Mouse (Mus musculus) embryonic facial prominence, embryonic 14.5 days (tissue): Measurements from ENCODE around the gene Pdzd2. TPM values are rescaled to one million over a fixed set of nuclear protein-coding genes. Genes with fewer than 3 reads are reported as not detected.

Experiments used
- ATAC-seq: fragments of 200-750 bp; cut with Nextera tagmentation; 2 replicates; pipeline ENCODE4 v1.8.0; 2017; ENCODE audit warnings: low read depth, moderate number of reproducible peaks, moderate TSS enrichment
- DNase-seq: peaks from one replicate; pipeline ENCODE4 v3.0.0-alpha.2; 2015; ENCODE audit warnings: low spot score
- H3K27ac ChIP-seq: fragments of 300-500 bp; sonication (generic); replicated peaks from 2 replicates; pipeline ENCODE4 v1.5.1; 2014; ENCODE audit warnings: low read depth, mild to moderate bottlenecking, low read length, moderate library complexity
- H3K27me3 ChIP-seq: fragments of 300-500 bp; sonication (generic); replicated peaks from 2 replicates; pipeline ENCODE4 v1.6.1; 2014; ENCODE audit warnings: low read length; ENCODE audit not compliant: control insufficient read depth, insufficient read depth
- H3K36me3 ChIP-seq: fragments of 300-500 bp; sonication (generic); 2 replicates; pipeline ENCODE4 v1.6.1; 2014; ENCODE audit warnings: low read length, mixed read lengths; ENCODE audit not compliant: control insufficient read depth, insufficient read depth
- H3K4me1 ChIP-seq: fragments of 300-500 bp; sonication (generic); 2 replicates; pipeline ENCODE4 v1.6.1; 2014; ENCODE audit warnings: antibody characterized with exemption, low read length; ENCODE audit not compliant: control insufficient read depth, insufficient read depth
- H3K4me2 ChIP-seq: fragments of 300-500 bp; sonication (generic); 2 replicates; pipeline ENCODE4 v1.6.1; 2014; ENCODE audit warnings: low read depth, mild to moderate bottlenecking, low read length, moderate library complexity, mixed read lengths
- H3K4me3 ChIP-seq: fragments of 300-500 bp; sonication (generic); 2 replicates; pipeline ENCODE4 v1.5.1; 2014; ENCODE audit warnings: low read depth, mild to moderate bottlenecking, low read length
- H3K9ac ChIP-seq: fragments of 300-500 bp; sonication (generic); 2 replicates; pipeline ENCODE4 v1.6.1; 2014; ENCODE audit warnings: low read depth, mild to moderate bottlenecking, low read length, moderate library complexity, mixed read lengths
- H3K9me3 ChIP-seq: fragments of 300-500 bp; sonication (generic); 2 replicates; pipeline ENCODE4 v1.6.1; 2016; ENCODE audit warnings: low read length; ENCODE audit not compliant: control insufficient read depth
- WGBS: fragments of 180-500 bp; shearing (Covaris S2); extraction: QIAGEN DNeasy Blood & Tissue Kit; methylation state at CpG from one replicate; pipeline ENCODE4 v1.1.7; 2014; 5-methylcytosine and 5-hydroxymethylcytosine counted together
- polyA plus RNA-seq: library from polyadenylated mRNA; unstranded; fragments of >200 nt; fragmentation: Nextera tagmentation; extraction: Ambion mirVana; gene quantifications from 2 replicates; pipeline ENCODE4 v1.2.1, GENCODE M21; 2014

The Pdzd2 gene
- polyA plus RNA-seq, 1 experiment from 2014 or later, result 28.0 TPM

DNA sequence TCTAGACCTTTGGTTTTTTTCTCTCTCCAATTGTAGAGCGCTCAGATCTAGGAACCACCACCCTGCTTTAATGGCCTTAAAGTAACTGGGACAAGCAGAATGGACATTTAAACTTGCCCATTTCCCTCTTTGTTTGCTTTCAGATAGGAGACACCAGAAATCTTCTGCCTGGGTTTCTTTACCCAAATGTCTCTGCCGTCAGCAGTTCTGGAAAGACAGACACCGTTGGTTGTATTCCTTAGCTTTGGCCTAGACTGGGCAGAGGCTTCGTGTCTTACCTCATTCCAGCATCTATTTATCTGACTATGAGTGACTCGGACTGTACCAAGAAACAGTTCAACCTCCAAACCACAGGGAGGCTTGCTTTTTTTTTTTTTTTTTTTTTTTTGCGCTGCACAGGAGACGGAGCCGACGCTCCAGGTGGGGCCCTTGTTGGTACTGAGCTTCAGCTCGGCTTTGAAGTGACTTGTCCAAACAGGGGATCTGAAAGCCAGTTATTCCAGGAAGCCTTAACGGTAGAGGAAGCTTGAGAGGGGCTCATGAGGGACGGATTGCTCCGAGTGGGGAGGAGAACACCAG lies 363.1 kb downstream of the Pdzd2 start:
- Histone ChIP-seq H3K9me3 (no peaks in the 10 kb centered on the region), H3K27me3 (no peaks in the 10 kb centered on the region), H3K9ac (peak overlapping the region; percentile 20; the same call in 1 of the 2 replicates), H3K4me1 (peaks cover 12% of the 10 kb centered on the region; the same call in 1 of the 2 replicates), H3K4me2 (no peak overlapping the region), H3K4me3 (no peak overlapping the region), H3K36me3 (peaks cover 25% of the 10 kb centered on the region; the same call in 1 of the 2 replicates), H3K27ac (no peak overlapping the region)
- DNase-seq (peak; percentile 53), ATAC-seq (no peak)
- WGBS, result 49% methylated on average over 13 of the region's 13 CpGs

DNA sequence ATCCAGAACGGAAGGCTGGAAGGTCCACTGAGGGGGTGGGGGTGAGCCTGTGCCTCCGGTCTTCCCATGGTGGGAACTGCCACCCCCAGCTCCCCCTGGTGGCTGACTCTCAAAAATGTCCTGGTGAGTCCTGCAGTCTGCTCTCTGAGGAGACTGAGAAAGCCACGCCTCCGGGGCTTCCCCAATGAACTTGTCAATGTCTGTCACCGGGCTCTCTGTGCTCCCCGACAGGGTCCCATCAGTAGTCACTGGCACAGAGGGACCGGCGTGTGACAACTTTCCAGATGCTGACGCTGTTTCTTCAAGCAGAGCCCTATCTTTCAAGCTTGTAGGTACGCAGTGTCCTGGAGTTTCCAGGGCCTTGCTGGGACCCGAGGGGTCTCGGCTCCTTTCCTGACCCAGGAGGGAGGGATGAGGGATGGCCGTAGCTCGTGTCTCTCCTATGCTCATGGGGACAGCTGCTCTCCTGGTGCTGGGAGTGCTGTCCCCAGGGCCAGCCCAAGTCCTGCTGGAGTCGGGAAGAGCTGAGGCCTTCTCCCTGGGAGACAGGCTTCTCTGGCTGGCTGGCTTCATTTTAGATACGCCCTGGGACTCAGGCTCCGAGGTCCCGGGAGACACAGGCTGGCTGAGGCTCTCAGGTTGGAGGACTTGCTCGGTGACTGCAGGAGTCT lies 363.9 kb downstream of the Pdzd2 start:
- ATAC-seq, result peak; percentile 90
- H3K9ac ChIP-seq, result peak overlapping the region; percentile 50

DNA sequence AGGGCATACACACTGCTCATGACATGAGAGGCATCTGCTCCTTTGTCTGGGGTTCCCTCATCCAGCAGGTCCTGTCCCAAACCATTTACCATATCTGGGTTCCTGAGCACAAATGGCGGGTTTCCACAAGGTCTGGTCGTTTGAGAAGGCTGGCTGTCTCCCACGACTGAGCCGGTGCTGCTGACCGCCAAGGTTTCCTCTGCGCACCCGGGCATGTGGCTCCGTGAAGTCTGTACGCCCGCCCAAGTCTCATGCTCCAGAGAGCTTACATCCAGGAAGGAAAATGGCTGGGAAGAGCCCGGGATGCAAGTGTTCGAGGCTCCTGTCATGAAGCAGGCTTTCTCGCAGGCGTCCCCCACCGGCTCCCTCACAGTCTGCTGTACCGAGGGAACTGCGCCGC lies 364.8 kb downstream of the Pdzd2 start:
- 57% methylated on average over 18 of the region's 18 CpGs for WGBS
- DNase-seq (no peak), ATAC-seq (no peak)
- H3K9me3 ChIP-seq, result no peaks in the 10 kb centered on the region
- H3K4me2 ChIP-seq, result peak overlapping the region; percentile 50
- H3K4me1 ChIP-seq, result peaks cover 15% of the 10 kb centered on the region; the same call in 1 of the 2 replicates
- no peak overlapping the region for H3K27ac ChIP-seq
- H3K36me3 ChIP-seq, result peaks cover 17% of the 10 kb centered on the region; the same call in 1 of the 2 replicates
- peak overlapping the region; percentile 25 for H3K4me3 ChIP-seq
- H3K27me3 ChIP-seq, result no peaks in the 10 kb centered on the region
- H3K9ac ChIP-seq, result peak overlapping the region; percentile 50; the same call in 1 of the 2 replicates

More for the DNA sequence above, 363.9 kb downstream of the Pdzd2 start:
- peak overlapping the region; percentile 50 for H3K4me2 ChIP-seq
- peaks cover 15% of the 10 kb centered on the region; the same call in 1 of the 2 replicates for H3K4me1 ChIP-seq
- 8% methylated on average over 19 of the region's 19 CpGs for WGBS
- peak; percentile 93 for DNase-seq
- H3K36me3 ChIP-seq, result peaks cover 24% of the 10 kb centered on the region; the same call in 1 of the 2 replicates
- no peaks in the 10 kb centered on the region for H3K9me3 ChIP-seq
- H3K27ac ChIP-seq, result no peak overlapping the region
- H3K4me3 ChIP-seq, result peak overlapping the region; percentile 25
- H3K27me3 ChIP-seq, result no peaks in the 10 kb centered on the region

DNA sequence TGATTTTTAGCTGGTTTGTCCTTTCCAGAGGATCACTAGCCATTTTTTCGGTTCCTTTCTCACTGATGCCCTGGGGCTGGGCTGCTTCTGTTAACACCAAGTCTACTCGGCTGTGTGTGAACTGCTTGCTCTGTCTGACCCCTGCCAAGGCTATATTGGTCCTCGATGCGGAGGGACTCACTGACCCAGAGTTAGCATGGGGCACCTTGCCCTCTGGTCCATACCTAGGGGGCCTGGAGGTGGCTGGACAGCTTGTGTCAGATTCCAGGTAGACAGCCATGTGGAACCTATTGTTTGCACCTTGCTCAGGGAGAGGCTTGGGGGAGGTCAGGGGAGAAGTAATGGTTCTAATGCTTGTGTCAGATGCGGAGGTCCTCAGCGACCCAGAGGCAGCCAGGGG lies 365.8 kb downstream of the Pdzd2 start:
- WGBS, result 66% methylated on average over 6 of the region's 6 CpGs
- H3K4me3 ChIP-seq, result no peak overlapping the region
- DNase-seq, result no peak
- no peaks in the 10 kb centered on the region for H3K27me3 ChIP-seq
- ATAC-seq, result no peak
- no peak overlapping the region for H3K4me2 ChIP-seq
- H3K4me1 ChIP-seq, result peaks cover 15% of the 10 kb centered on the region; the same call in 1 of the 2 replicates
- H3K9ac ChIP-seq, result no peak overlapping the region
- H3K9me3 ChIP-seq, result no peaks in the 10 kb centered on the region
- H3K36me3 ChIP-seq, result peaks cover 17% of the 10 kb centered on the region; the same call in 1 of the 2 replicates
- no peak overlapping the region for H3K27ac ChIP-seq

DNA sequence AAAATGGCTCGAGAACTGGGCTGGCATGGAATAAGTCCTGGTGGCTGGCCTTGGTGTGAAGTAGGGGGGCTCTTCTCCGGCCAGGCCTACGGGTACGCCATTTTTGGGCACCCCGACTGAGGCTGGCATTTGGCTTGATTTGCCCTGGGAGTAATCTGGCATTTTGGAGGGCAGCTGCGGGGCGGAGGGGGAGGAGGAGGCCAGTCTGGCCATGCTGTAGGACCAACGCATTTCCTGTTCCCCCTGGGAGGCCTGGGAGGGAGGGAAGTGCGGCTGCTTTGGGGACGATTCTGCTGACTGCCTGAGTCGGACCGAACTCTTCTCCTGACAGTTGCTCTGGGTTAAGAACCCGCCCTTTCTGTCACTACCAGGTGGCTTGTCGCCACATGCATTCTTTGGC lies 366.2 kb downstream of the Pdzd2 start:
- ATAC-seq (no peak), DNase-seq (no peak)
- no peak overlapping the region for H3K27ac ChIP-seq
- 72% methylated on average over 14 of the region's 14 CpGs for WGBS
- H3K4me2 ChIP-seq, result no peak overlapping the region
- H3K4me3 ChIP-seq, result no peak overlapping the region
- H3K36me3 ChIP-seq, result peaks cover 17% of the 10 kb centered on the region; the same call in 1 of the 2 replicates
- peaks cover 15% of the 10 kb centered on the region; the same call in 1 of the 2 replicates for H3K4me1 ChIP-seq
- no peak overlapping the region for H3K9ac ChIP-seq
- no peaks in the 10 kb centered on the region for H3K27me3 ChIP-seq
- no peaks in the 10 kb centered on the region for H3K9me3 ChIP-seq

DNA sequence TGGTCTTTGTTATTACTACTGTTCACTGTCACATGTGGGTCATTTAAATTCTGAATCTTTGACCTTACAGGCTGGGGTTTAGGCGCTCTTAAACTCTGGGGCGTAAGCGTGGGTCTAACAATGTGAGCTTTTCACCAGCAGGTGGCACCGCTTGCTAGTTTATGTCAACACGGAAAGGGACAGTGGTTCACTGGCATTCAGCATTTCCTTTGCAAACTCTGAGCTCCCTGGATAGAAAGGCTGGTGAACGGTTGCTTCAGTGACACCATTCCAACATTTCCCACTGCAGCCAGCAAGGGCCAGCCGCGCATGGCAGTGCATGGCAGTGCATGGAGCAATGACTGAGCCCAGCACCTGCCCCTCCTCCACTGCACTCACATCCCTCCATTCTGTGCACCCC lies 368.5 kb downstream of the Pdzd2 start:
- peak; percentile 47 for ATAC-seq
- Histone ChIP-seq H3K36me3 (peaks cover 23% of the 10 kb centered on the region; the same call in 1 of the 2 replicates), H3K9ac (no peak overlapping the region), H3K4me2 (no peak overlapping the region), H3K4me3 (no peak overlapping the region), H3K27ac (no peak overlapping the region), H3K4me1 (peaks cover 11% of the 10 kb centered on the region; the same call in 1 of the 2 replicates), H3K9me3 (no peaks in the 10 kb centered on the region), H3K27me3 (no peaks in the 10 kb centered on the region)
- peak; percentile 89 for DNase-seq
- 6% methylated on average over 8 of the region's 8 CpGs for WGBS

DNA sequence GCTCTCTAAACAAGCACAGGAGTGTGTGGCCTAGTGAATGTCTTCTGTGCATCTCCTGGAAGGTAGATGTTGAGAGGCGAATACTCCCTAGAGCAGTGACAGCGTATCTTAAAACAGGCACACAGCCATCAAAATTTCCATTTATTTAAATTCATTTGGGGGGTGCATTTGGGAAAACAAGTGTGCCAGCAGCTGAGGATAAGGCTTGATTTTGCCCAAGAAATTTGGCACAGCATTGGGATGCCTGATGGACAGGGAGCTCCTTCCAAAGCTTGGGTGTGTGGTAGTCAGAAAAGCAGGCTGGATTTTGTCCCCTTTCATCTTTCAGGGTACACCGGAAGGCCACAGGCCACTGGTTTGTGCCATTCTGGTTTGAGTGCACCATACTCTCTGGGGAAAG lies 369.6 kb downstream of the Pdzd2 start:
- ATAC-seq (no peak), DNase-seq (no peak)
- peaks cover 8% of the 10 kb centered on the region; the same call in 1 of the 2 replicates for H3K4me1 ChIP-seq
- WGBS, result 94% methylated on average over 3 of the region's 3 CpGs
- peaks cover 22% of the 10 kb centered on the region; the same call in 1 of the 2 replicates for H3K36me3 ChIP-seq
- H3K27ac ChIP-seq, result no peak overlapping the region
- no peaks in the 10 kb centered on the region for H3K27me3 ChIP-seq
- H3K4me3 ChIP-seq, result no peak overlapping the region
- H3K9me3 ChIP-seq, result no peaks in the 10 kb centered on the region
- H3K4me2 ChIP-seq, result no peak overlapping the region
- no peak overlapping the region for H3K9ac ChIP-seq

DNA sequence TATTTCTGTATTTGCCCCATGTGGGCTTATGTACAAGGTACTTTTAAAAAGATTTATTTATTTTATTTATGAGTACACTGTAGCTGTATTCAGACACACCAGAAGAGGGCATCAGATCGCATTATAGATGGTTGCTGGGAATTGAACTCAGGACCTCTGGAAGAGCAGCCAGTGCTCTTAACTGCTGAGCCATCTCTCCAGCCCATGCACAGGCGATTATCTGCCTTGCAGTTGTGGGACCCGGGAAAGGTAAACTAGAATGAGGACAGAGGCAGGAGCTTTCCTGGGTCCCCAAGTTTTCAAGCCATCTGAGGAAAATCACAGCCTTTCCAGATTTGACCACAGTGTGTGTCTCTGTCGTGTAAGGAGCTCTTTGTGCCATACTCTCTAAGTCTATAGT lies 370.9 kb downstream of the Pdzd2 start:
- no peak for ATAC-seq
- H3K9ac ChIP-seq, result no peak overlapping the region
- H3K4me2 ChIP-seq, result no peak overlapping the region
- 86% methylated on average over 4 of the region's 4 CpGs for WGBS
- DNase-seq, result no peak
- no peaks in the 10 kb centered on the region for H3K27me3 ChIP-seq
- peaks cover 5% of the 10 kb centered on the region; the same call in 1 of the 2 replicates for H3K4me1 ChIP-seq
- H3K36me3 ChIP-seq, result peaks cover 20% of the 10 kb centered on the region
- H3K27ac ChIP-seq, result no peak overlapping the region
- H3K9me3 ChIP-seq, result no peaks in the 10 kb centered on the region
- H3K4me3 ChIP-seq, result no peak overlapping the region
